Mouse (Mus musculus) small intestine, adult 2 months (tissue): ENCODE data around the gene Fstl1. TPM values are rescaled to one million over a fixed set of nuclear protein-coding genes. Genes with fewer than 3 reads are reported as not detected.

Experiments
- H3K27ac ChIP-seq: fragments of 200-500 bp; 2 replicates; pipeline ENCODE4 v1.5.1; 2012; ENCODE audit warnings: low read depth, low read length, control low read depth, inconsistent platforms; ENCODE audit not compliant: insufficient read depth
- H3K27me3 ChIP-seq: fragments of 200-500 bp; 2 replicates; pipeline ENCODE4 v1.6.1; 2012; ENCODE audit warnings: mild to moderate bottlenecking, moderate library complexity, low read length, inconsistent platforms; ENCODE audit not compliant: control insufficient read depth, insufficient read depth
- H3K36me3 ChIP-seq: fragments of 200-500 bp; 2 replicates; pipeline ENCODE4 v1.6.1; 2012; ENCODE audit warnings: mild to moderate bottlenecking, low read length, control low read depth, inconsistent platforms; ENCODE audit not compliant: control insufficient read depth, insufficient read depth
- H3K4me1 ChIP-seq: fragments of 200-500 bp; 2 replicates; pipeline ENCODE4 v1.6.1; 2012; ENCODE audit warnings: low read length, inconsistent platforms, mixed read lengths; ENCODE audit not compliant: control insufficient read depth, insufficient read depth, insufficient read length
- H3K4me3 ChIP-seq: fragments of 200-500 bp; 2 replicates; pipeline ENCODE4 v1.5.1; 2012; ENCODE audit warnings: low read depth, mild to moderate bottlenecking, control low read depth, inconsistent platforms, low read length, moderate library complexity
- CTCF ChIP-seq: fragments of 200-500 bp; IDR thresholded peaks from 2 replicates; pipeline ENCODE4 v1.5.1; 2012; ENCODE audit warnings: low read depth, mild to moderate bottlenecking, control low read depth, inconsistent platforms, low read length, moderate library complexity, mixed read lengths; ENCODE audit not compliant: insufficient replicate concordance, insufficient read length; ENCODE audit errors: extremely low read depth
- POLR2A ChIP-seq: fragments of 200-500 bp; IDR thresholded peaks from 2 replicates; pipeline ENCODE4 v1.6.1; 2012; ENCODE audit warnings: low read depth, mild to moderate bottlenecking, control low read depth, inconsistent platforms, low read length, moderate library complexity
- WGBS: fragments of 180-500 bp; shearing (Covaris S2); methylation state at CpG from one replicate; pipeline ENCODE4 v1.1.7; 2018; 5-methylcytosine and 5-hydroxymethylcytosine counted together
- polyA plus RNA-seq: library from polyadenylated mRNA; depleted of rRNA; stranded (reverse); fragments of >200 nt; gene quantifications from 2 replicates; pipeline ENCODE4 v1.2.3, GENCODE M21; 2012

Gene Fstl1
- polyA plus RNA-seq, 1 experiment, result 5.4 TPM

GRCm38 (mm10) chr16:37787558-37788194, 11.0 kb downstream of the Fstl1 start:
- H3K27ac ChIP-seq, result peak overlapping the region; percentile 41; the same call in 1 of the 2 replicates
- TF ChIP-seq CTCF (no peak), POLR2A (no peak)
- peaks cover 3% of the 10 kb centered on the region; the same call in 1 of the 2 replicates for H3K4me1 ChIP-seq
- no peaks in the 10 kb centered on the region for H3K27me3 ChIP-seq
- no peak overlapping the region for H3K4me3 ChIP-seq
- H3K36me3 ChIP-seq, result no peaks in the 10 kb centered on the region
- 41% methylated on average over 9 of the region's 9 CpGs for WGBS

GRCm38 (mm10) chr16:37788367-37789014, 11.8 kb downstream of the Fstl1 start:
- H3K4me3 ChIP-seq, result no peak overlapping the region
- H3K36me3 ChIP-seq, result no peaks in the 10 kb centered on the region
- H3K27me3 ChIP-seq, result no peaks in the 10 kb centered on the region
- peaks cover 3% of the 10 kb centered on the region; the same call in 1 of the 2 replicates for H3K4me1 ChIP-seq
- 22% methylated on average over 12 of the region's 12 CpGs for WGBS
- H3K27ac ChIP-seq, result peak overlapping the region; percentile 55; the same call in 1 of the 2 replicates
- no peak for TF ChIP-seq POLR2A
- no peak for TF ChIP-seq CTCF

- Histone ChIP-seq H3K4me1 (peaks cover 3% of the 10 kb centered on the region; the same call in 1 of the 2 replicates), H3K36me3 (no peaks in the 10 kb centered on the region), H3K27ac (0 out of 2 replicates have a peak overlapping the region, but pooled peaks have one; percentile 55), H3K27me3 (no peaks in the 10 kb centered on the region), H3K4me3 (no peak overlapping the region)
- TF ChIP-seq CTCF (no peak), POLR2A (no peak)
- WGBS, result 69% methylated on average over 6 of the region's 6 CpGs
These were observed 12.3 kb downstream of the Fstl1 start for GRCm38 (mm10) chr16:37789015-37789381.

GRCm38 (mm10) chr16:37789394-37789920, 12.8 kb downstream of the Fstl1 start:
- TF ChIP-seq POLR2A, result no peak
- no peak for TF ChIP-seq CTCF
- Histone ChIP-seq H3K4me3 (no peak overlapping the region), H3K27me3 (no peaks in the 10 kb centered on the region), H3K36me3 (no peaks in the 10 kb centered on the region), H3K4me1 (peaks cover 3% of the 10 kb centered on the region; the same call in 1 of the 2 replicates), H3K27ac (peak overlapping the region; percentile 66)
- WGBS, result 73% methylated on average over 6 of the region's 6 CpGs

- 79% methylated on average over 12 of the region's 12 CpGs for whole genome bisulfite sequencing
- H3K27ac ChIP-seq, result peak overlapping the region; percentile 66
These were observed 13.5 kb downstream of the Fstl1 start for GRCm38 (mm10) chr16:37790008-37790780.

GRCm38 (mm10) chr16:37790781-37791175, 14.1 kb downstream of the Fstl1 start:
- no peaks in the 10 kb centered on the region for H3K27me3 ChIP-seq
- peaks cover 4% of the 10 kb centered on the region; the same call in 1 of the 2 replicates for H3K4me1 ChIP-seq
- no peak overlapping the region for H3K4me3 ChIP-seq
- TF ChIP-seq CTCF (no peak), POLR2A (no peak)
- no peak overlapping the region for H3K27ac ChIP-seq
- no peaks in the 10 kb centered on the region for H3K36me3 ChIP-seq
- WGBS, result 68% methylated on average over 8 of the region's 8 CpGs

More at GRCm38 (mm10) chr16:37790008-37790780, 13.5 kb downstream of the Fstl1 start:
- Histone ChIP-seq H3K4me1 (peaks cover 3% of the 10 kb centered on the region; the same call in 1 of the 2 replicates), H3K27me3 (no peaks in the 10 kb centered on the region), H3K4me3 (no peak overlapping the region), H3K36me3 (no peaks in the 10 kb centered on the region)
- TF ChIP-seq CTCF (no peak), POLR2A (no peak)
